Mouse (Mus musculus): ENCODE results near the gene Gdi1.

- TF ChIP-seq MAX (IDR thresholded peaks at IDR 0.05; ENCODE audit: low read depth) (no peak), POLR2AphosphoS2 (IDR thresholded peaks at IDR 0.05; ENCODE audit: insufficient read length, low read depth) (peak; percentile 82), POLR2A (IDR thresholded peaks at IDR 0.05; ENCODE audit: insufficient read length, low read depth) (peak; percentile 54), E2F4 (IDR thresholded peaks at IDR 0.05; ENCODE audit: insufficient read depth) (no peak), REST (IDR thresholded peaks at IDR 0.05; ENCODE audit: insufficient read depth, insufficient read length) (no peak), MYOG (IDR thresholded peaks at IDR 0.05; ENCODE audit: control insufficient read depth in 1 of 3, insufficient read depth in 1 of 3, insufficient read length in 2 of 3, low read depth in 2 of 3) (no peak), USF1 (IDR thresholded peaks at IDR 0.05; ENCODE audit: low read depth) (no peak), TCF12 (IDR thresholded peaks at IDR 0.05; ENCODE audit: insufficient read depth, poor library complexity, severe bottlenecking) (no peak), CEBPB (IDR thresholded peaks at IDR 0.05; ENCODE audit: insufficient read depth, poor library complexity, severe bottlenecking) (no peak), MYOD1 (IDR thresholded peaks at IDR 0.05; ENCODE audit: control insufficient read depth in 1 of 3, insufficient read length in 2 of 3, low read depth in 2 of 3) (no peak), TCF3 (IDR thresholded peaks at IDR 0.05; ENCODE audit: insufficient read length, low read depth) (no peak), SRF (IDR thresholded peaks at IDR 0.05; ENCODE audit: control insufficient read depth, insufficient read length, low read depth) (no peak)
Measured at GRCm38 (mm10) chrX:74273422-74274322, 31.1 kb upstream of the Gdi1 start.
